Mouse (Mus musculus) midbrain, embryonic 14.5 days (tissue): ENCODE data around the gene Asnsd1. TPM values are rescaled to one million over a fixed set of nuclear protein-coding genes. Genes with fewer than 3 reads are reported as not detected.
"Not testable (repeated sequence)": the region's sequence is repeated elsewhere in the genome, so short reads cannot be mapped to it uniquely, and the experiment has no call there.

Source experiments
- ATAC-seq: fragments of 200-750 bp; cut with Nextera tagmentation; 2 replicates; pipeline ENCODE4 v1.8.0; 2017; ENCODE audit warnings: moderate number of reproducible peaks, moderate library complexity; ENCODE audit not compliant: low FRiP score, low TSS enrichment
- DNase-seq: peaks from one replicate; pipeline ENCODE4 v3.0.0-alpha.2; 2015
- H3K27ac ChIP-seq: fragments of 300-500 bp; sonication (generic); replicated peaks from 2 replicates; pipeline ENCODE4 v1.5.1; 2014; ENCODE audit warnings: mild to moderate bottlenecking, low read depth, low read length, moderate library complexity
- H3K27me3 ChIP-seq: fragments of 300-500 bp; sonication (generic); 2 replicates; pipeline ENCODE4 v1.6.1; 2014; ENCODE audit warnings: low read length, control low read depth, mixed read lengths; ENCODE audit not compliant: control insufficient read depth, insufficient read depth
- H3K36me3 ChIP-seq: fragments of 300-500 bp; sonication (generic); 2 replicates; pipeline ENCODE4 v1.6.1; 2014; ENCODE audit warnings: low read length, control low read depth; ENCODE audit not compliant: control insufficient read depth, insufficient read depth
- H3K4me1 ChIP-seq: fragments of 300-500 bp; sonication (generic); 2 replicates; pipeline ENCODE4 v1.6.1; 2014; ENCODE audit warnings: mild to moderate bottlenecking, antibody characterized with exemption, low read length, control low read depth; ENCODE audit not compliant: control insufficient read depth, insufficient read depth
- H3K4me2 ChIP-seq: fragments of 300-500 bp; sonication (generic); 2 replicates; pipeline ENCODE4 v1.6.1; 2014; ENCODE audit warnings: mild to moderate bottlenecking, low read length, moderate library complexity
- H3K4me3 ChIP-seq: fragments of 300-500 bp; sonication (generic); replicated peaks from 2 replicates; pipeline ENCODE4 v1.5.1; 2014; ENCODE audit warnings: low read depth, low read length
- H3K9ac ChIP-seq: fragments of 300-500 bp; sonication (generic); replicated peaks from 2 replicates; pipeline ENCODE4 v1.6.1; 2014; ENCODE audit warnings: mild to moderate bottlenecking, low read length, moderate library complexity
- H3K9me3 ChIP-seq: fragments of 300-500 bp; sonication (generic); 2 replicates; pipeline ENCODE4 v1.6.1; 2016; ENCODE audit warnings: low read length, control low read depth, mixed read lengths; ENCODE audit not compliant: control insufficient read depth
- WGBS: fragments of 180-500 bp; shearing (Covaris S2); extraction: QIAGEN DNeasy Blood & Tissue Kit; methylation state at CpG from one replicate; pipeline ENCODE4 v1.1.7; 2014; 5-methylcytosine and 5-hydroxymethylcytosine counted together
- polyA plus RNA-seq: library from polyadenylated mRNA; unstranded; fragments of >200 nt; fragmentation: Nextera tagmentation; extraction: Ambion mirVana; gene quantifications from 2 replicates; pipeline ENCODE4 v1.2.1, GENCODE M21; 2014

Asnsd1 gene
- polyA plus RNA-seq, result 52.4 and 71.2 TPM in 2 replicates

GRCm38 (mm10) chr1:53352327-53353261 is at the start of gene Asnsd1, which contains the start of the genes Asdurf and Gm28551:
Asnsd1 (minus strand) TSS chr1:53352752.
Asdurf (minus strand) TSS chr1:53352619.
Gm28551 (minus strand) TSS chr1:53352667.
- DNase-seq, result peak; percentile 98
- ATAC-seq, result peak; percentile 100
- peak within 1 kb of the TSS; percentile 59 for H3K4me2 ChIP-seq
- no peaks in the 10 kb centered on the region for H3K27me3 ChIP-seq
- peak within 1 kb of the TSS; percentile 90 for H3K27ac ChIP-seq
- peak within 1 kb of the TSS; percentile 85 for H3K4me3 ChIP-seq
- H3K36me3 ChIP-seq, result peaks cover 14% of the 10 kb centered on the region
- peak within 1 kb of the TSS; percentile 91 for H3K9ac ChIP-seq
- H3K9me3 ChIP-seq, result 0 out of 2 replicates have a peak, but pooled peaks cover 4% of the 10 kb centered on the region
- under 1% methylated on average over 44 of the region's 44 CpGs for WGBS
- H3K4me1 ChIP-seq, result peaks cover 6% of the 10 kb centered on the region; the same call in 1 of the 2 replicates

DNA sequence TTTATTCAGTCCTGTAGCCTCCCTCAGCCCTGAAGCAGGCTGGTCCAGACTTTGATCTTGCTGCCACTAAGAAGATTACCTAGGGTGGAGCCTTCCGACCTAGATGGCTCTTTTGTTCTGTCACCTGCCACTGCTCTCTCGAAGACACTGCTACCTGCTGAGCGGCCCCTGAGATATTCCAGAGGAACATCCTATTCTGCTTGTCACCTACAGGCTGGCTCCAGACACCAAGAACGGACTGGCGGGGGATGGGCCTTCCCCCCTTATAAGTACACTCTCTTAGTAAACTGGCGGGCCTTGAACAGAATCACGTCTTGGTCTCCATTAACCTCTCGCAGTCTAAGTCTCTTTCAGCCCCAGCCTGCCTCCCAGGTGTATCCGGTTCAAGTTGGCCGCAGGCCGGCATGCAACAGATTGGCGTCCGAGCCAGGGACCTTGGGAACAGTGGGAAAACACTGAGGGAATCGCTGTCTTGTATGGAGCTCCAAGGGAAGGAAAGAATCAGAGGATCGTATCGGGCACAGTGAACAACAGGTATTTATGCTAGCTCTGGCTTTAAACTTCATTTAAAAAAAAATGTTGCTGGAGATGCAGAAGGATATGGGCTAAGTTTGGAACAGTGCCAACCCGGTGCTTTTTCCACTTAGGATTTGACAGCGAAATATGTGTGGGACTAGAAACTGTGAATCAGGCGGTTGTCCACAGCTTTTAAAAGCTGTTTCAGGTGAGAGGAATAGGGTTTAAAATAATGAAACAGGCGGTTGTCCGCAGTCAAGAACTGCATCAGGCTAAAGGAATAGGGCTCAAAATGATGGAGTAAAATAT is 41.6 kb upstream of the Asnsd1 start:
- H3K27ac ChIP-seq, H3K9ac ChIP-seq, H3K4me1 ChIP-seq, H3K27me3 ChIP-seq, H3K9me3 ChIP-seq, H3K4me3 ChIP-seq, ATAC-seq, H3K4me2 ChIP-seq, H3K36me3 ChIP-seq: not testable (repeated sequence)
- peak; percentile 5 for DNase-seq
- WGBS, result 33% methylated on average over 21 of the region's 21 CpGs

- Histone ChIP-seq H3K9me3 (no peaks in the 10 kb centered on the region), H3K4me3 (no peak overlapping the region), H3K9ac (no peak overlapping the region), H3K27me3 (no peaks in the 10 kb centered on the region), H3K27ac (no peak overlapping the region), H3K4me2 (no peak overlapping the region), H3K36me3 (no peaks in the 10 kb centered on the region), H3K4me1 (no peaks in the 10 kb centered on the region)
- DNase-seq (no peak), ATAC-seq (no peak)
- WGBS, result 93% methylated on average over 11 of the region's 14 CpGs
Observed at GRCm38 (mm10) chr1:53388762-53389161, 36.2 kb upstream of the Asnsd1 start.

- Histone ChIP-seq H3K4me1 (no peaks in the 10 kb centered on the region), H3K9me3 (no peaks in the 10 kb centered on the region), H3K27ac (no peak overlapping the region), H3K4me2 (no peak overlapping the region), H3K4me3 (no peak overlapping the region), H3K27me3 (no peaks in the 10 kb centered on the region), H3K9ac (no peak overlapping the region), H3K36me3 (no peaks in the 10 kb centered on the region)
- no peak for DNase-seq
- ATAC-seq, result no peak
- WGBS, result 78% methylated on average over 6 of the region's 6 CpGs
Observed at GRCm38 (mm10) chr1:53384085-53384688, 31.6 kb upstream of the Asnsd1 start.

DNA sequence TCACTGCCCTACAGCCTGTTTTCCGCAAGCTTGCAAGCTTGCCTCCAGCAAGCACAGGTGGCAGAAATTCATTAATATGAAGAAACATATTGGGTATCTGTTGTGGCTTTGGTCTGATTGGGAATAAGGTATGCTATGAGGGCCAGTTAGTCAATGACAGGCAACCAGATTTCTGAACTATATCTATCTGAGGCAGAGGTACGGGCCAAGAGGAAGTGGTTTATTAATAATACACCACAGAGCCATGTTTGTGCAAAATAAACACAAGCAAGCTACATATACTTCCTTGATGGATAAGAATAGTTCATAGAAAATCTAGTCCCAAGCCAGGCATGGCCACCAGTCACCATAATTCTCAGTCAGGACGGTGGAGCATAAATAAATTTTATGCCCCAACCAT is 25.2 kb upstream of the Asnsd1 start:
- DNase-seq, result no peak
- no peak overlapping the region for H3K4me3 ChIP-seq
- H3K27ac ChIP-seq, result no peak overlapping the region
- no peaks in the 10 kb centered on the region for H3K4me1 ChIP-seq
- no peaks in the 10 kb centered on the region for H3K27me3 ChIP-seq
- no peaks in the 10 kb centered on the region for H3K9me3 ChIP-seq
- H3K9ac ChIP-seq, result no peak overlapping the region
- no peak overlapping the region for H3K4me2 ChIP-seq
- H3K36me3 ChIP-seq, result no peaks in the 10 kb centered on the region
- no peak for ATAC-seq
- WGBS, result 69% methylated on average over 3 of the region's 3 CpGs

DNA sequence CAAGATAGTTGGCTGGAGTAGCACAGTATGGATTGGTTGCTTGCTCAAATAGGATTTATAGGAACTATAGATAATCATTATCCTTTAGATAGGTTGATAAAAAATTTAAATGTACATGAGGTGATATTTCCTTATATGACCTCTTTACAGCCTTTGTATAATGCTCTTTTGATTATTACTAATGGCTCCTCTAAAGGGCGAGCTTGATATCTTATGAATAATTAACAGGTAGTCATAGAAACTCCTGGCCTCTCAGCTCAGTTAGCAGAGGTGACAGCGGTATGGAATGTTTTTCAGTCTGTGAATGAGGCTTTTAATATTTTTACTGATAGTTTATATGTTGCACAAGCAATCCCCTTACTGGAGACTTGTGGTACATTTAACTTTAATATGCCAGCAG is 23.4 kb upstream of the Asnsd1 start:
- ATAC-seq, H3K27me3 ChIP-seq, H3K4me1 ChIP-seq, H3K9me3 ChIP-seq, DNase-seq, H3K4me2 ChIP-seq, H3K9ac ChIP-seq, H3K36me3 ChIP-seq, H3K27ac ChIP-seq, H3K4me3 ChIP-seq: not testable (repeated sequence)
- WGBS, result 74% methylated on average over 2 of the region's 2 CpGs

DNA sequence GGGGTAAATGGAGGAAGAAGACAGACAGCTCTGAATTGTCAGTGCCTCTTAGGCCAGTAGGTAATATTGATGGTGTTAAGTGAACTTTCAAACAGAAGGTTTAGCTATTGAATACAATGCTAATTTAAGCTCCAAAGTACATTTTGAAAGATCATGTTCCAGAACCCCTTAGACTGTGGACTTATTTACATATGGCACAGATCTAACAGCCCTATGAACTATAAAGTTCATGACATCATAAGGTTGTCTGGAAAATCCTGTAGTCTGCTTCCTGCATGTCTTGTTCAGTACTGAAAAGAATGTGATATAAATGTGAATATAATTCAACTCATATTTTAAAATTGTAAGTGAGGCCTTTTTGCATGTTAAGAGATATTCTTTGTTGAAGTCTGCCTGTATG is 6.4 kb upstream of the Asnsd1 start:
- Histone ChIP-seq H3K27ac (no peak overlapping the region), H3K9ac (no peak overlapping the region), H3K36me3 (no peaks in the 10 kb centered on the region), H3K4me3 (no peak overlapping the region), H3K9me3 (no peaks in the 10 kb centered on the region), H3K4me1 (no peaks in the 10 kb centered on the region), H3K4me2 (no peak overlapping the region), H3K27me3 (no peaks in the 10 kb centered on the region)
- ATAC-seq (no peak), DNase-seq (no peak)

- H3K27me3 ChIP-seq, result no peaks in the 10 kb centered on the region
- no peak overlapping the region for H3K27ac ChIP-seq
- peaks cover 45% of the 10 kb centered on the region for H3K36me3 ChIP-seq
- H3K4me1 ChIP-seq, result no peaks in the 10 kb centered on the region
- no peak for ATAC-seq
- peaks cover 6% of the 10 kb centered on the region; the same call in 1 of the 2 replicates for H3K9me3 ChIP-seq
- DNase-seq, result no peak
- no peak overlapping the region for H3K4me2 ChIP-seq
- H3K4me3 ChIP-seq, result no peak overlapping the region
- WGBS, result 98% methylated on average over 2 of the region's 2 CpGs
- H3K9ac ChIP-seq, result no peak overlapping the region
Observed at GRCm38 (mm10) chr1:53341071-53341470, 11.5 kb downstream of the Asnsd1 start.
